Mouse (Mus musculus) neural tube, embryonic 13.5 days (tissue): ENCODE data around the gene Mag. TPM values are rescaled to one million over a fixed set of nuclear protein-coding genes. Genes with fewer than 3 reads are reported as not detected.

Experiments used
- ATAC-seq: fragments of 200-750 bp; cut with Nextera tagmentation; 2 replicates; pipeline ENCODE4 v1.8.0; 2017; ENCODE audit warnings: low read depth, mild to moderate bottlenecking, moderate TSS enrichment, moderate library complexity
- H3K27ac ChIP-seq: fragments of 300-500 bp; sonication (generic); replicated peaks from 2 replicates; pipeline ENCODE4 v1.5.1; 2015; ENCODE audit warnings: moderate library complexity, mild to moderate bottlenecking, inconsistent platforms
- H3K27me3 ChIP-seq: fragments of 300-500 bp; sonication (generic); 2 replicates; pipeline ENCODE4 v1.6.1; 2015; ENCODE audit warnings: mild to moderate bottlenecking, inconsistent platforms
- H3K36me3 ChIP-seq: fragments of 300-500 bp; sonication (generic); 2 replicates; pipeline ENCODE4 v1.6.1; 2015; ENCODE audit warnings: mild to moderate bottlenecking, inconsistent platforms
- H3K4me1 ChIP-seq: fragments of 300-500 bp; sonication (generic); replicated peaks from 2 replicates; pipeline ENCODE4 v1.6.1; 2015; ENCODE audit warnings: inconsistent platforms
- H3K4me2 ChIP-seq: fragments of 300-500 bp; sonication (generic); 2 replicates; pipeline ENCODE4 v1.6.1; 2015; ENCODE audit warnings: inconsistent platforms, mild to moderate bottlenecking, moderate library complexity
- H3K4me3 ChIP-seq: fragments of 300-500 bp; sonication (generic); 2 replicates; pipeline ENCODE4 v1.5.1; 2015; ENCODE audit warnings: mild to moderate bottlenecking, inconsistent platforms
- H3K9ac ChIP-seq: fragments of 300-500 bp; sonication (generic); 2 replicates; pipeline ENCODE4 v1.6.1; 2015; ENCODE audit warnings: moderate library complexity, mild to moderate bottlenecking, inconsistent platforms
- H3K9me3 ChIP-seq: fragments of 300-500 bp; sonication (generic); 2 replicates; pipeline ENCODE4 v1.6.1; 2016; ENCODE audit warnings: inconsistent platforms
- WGBS: fragments of 180-500 bp; shearing (Covaris S2); methylation state at CpG from one replicate; pipeline ENCODE4 v1.1.7; 2015; 5-methylcytosine and 5-hydroxymethylcytosine counted together
- polyA plus RNA-seq: library from polyadenylated mRNA; unstranded; fragments of >200 nt; fragmentation: Nextera tagmentation; extraction: Ambion mirVana; gene quantifications from 2 replicates; pipeline ENCODE4 v1.2.1, GENCODE M21; 2015

Mag gene
- polyA plus RNA-seq, 1 experiment from 2014 or later = 3.1 TPM

- no peak overlapping the region for H3K27ac ChIP-seq
- no peak for ATAC-seq
- H3K9ac ChIP-seq = no peak overlapping the region
- H3K27me3 ChIP-seq = no peaks in the 10 kb centered on the region
- H3K4me2 ChIP-seq = no peak overlapping the region
- 86% methylated on average over 7 of the region's 7 CpGs for WGBS
- no peaks in the 10 kb centered on the region for H3K4me1 ChIP-seq
- H3K36me3 ChIP-seq = no peaks in the 10 kb centered on the region
- no peaks in the 10 kb centered on the region for H3K9me3 ChIP-seq
- H3K4me3 ChIP-seq = no peak overlapping the region
Observed at GRCm38 (mm10) chr7:30888786-30889185, 25.9 kb downstream of the Mag start.

GRCm38 (mm10) chr7:30887568-30888188 lies 27.0 kb downstream of the Mag start:
- Histone ChIP-seq H3K27me3 (no peaks in the 10 kb centered on the region), H3K4me2 (no peak overlapping the region), H3K9me3 (no peaks in the 10 kb centered on the region), H3K4me1 (no peaks in the 10 kb centered on the region), H3K9ac (no peak overlapping the region), H3K27ac (no peak overlapping the region), H3K4me3 (no peak overlapping the region), H3K36me3 (no peaks in the 10 kb centered on the region)
- ATAC-seq = no peak
- WGBS = 84% methylated on average over 14 of the region's 14 CpGs

GRCm38 (mm10) chr7:30886852-30887251 lies 27.8 kb downstream of the Mag start:
- WGBS = 90% methylated on average over 4 of the region's 4 CpGs
- Histone ChIP-seq H3K4me2 (no peak overlapping the region), H3K27me3 (no peaks in the 10 kb centered on the region), H3K9me3 (no peaks in the 10 kb centered on the region), H3K27ac (no peak overlapping the region), H3K36me3 (no peaks in the 10 kb centered on the region), H3K4me1 (no peaks in the 10 kb centered on the region), H3K4me3 (no peak overlapping the region), H3K9ac (no peak overlapping the region)
- ATAC-seq = no peak

- no peaks in the 10 kb centered on the region for H3K4me1 ChIP-seq
- no peak overlapping the region for H3K4me2 ChIP-seq
- H3K4me3 ChIP-seq = no peak overlapping the region
- H3K27me3 ChIP-seq = no peaks in the 10 kb centered on the region
- no peaks in the 10 kb centered on the region for H3K36me3 ChIP-seq
- H3K9me3 ChIP-seq = no peaks in the 10 kb centered on the region
- H3K27ac ChIP-seq = no peak overlapping the region
- ATAC-seq = no peak
- no peak overlapping the region for H3K9ac ChIP-seq
Observed at GRCm38 (mm10) chr7:30884047-30884446, 30.6 kb downstream of the Mag start.

- 94% methylated on average over 3 of the region's 3 CpGs for WGBS
- H3K27me3 ChIP-seq = no peaks in the 10 kb centered on the region
- no peaks in the 10 kb centered on the region for H3K4me1 ChIP-seq
- ATAC-seq = no peak
- no peak overlapping the region for H3K4me2 ChIP-seq
- no peak overlapping the region for H3K9ac ChIP-seq
- H3K36me3 ChIP-seq = no peaks in the 10 kb centered on the region
- H3K4me3 ChIP-seq = no peak overlapping the region
- H3K27ac ChIP-seq = no peak overlapping the region
- H3K9me3 ChIP-seq = no peaks in the 10 kb centered on the region
Observed at GRCm38 (mm10) chr7:30881367-30881766, 33.3 kb downstream of the Mag start.

GRCm38 (mm10) chr7:30880176-30880575 lies 34.5 kb downstream of the Mag start, which contains the start of gene Cd22:
Gene Cd22, minus strand, starts transcription at chr7:30880342.
- ATAC-seq = no peak
- 78% methylated on average over 7 of the region's 7 CpGs for WGBS
- Histone ChIP-seq H3K4me1 (no peaks in the 10 kb centered on the region), H3K9me3 (no peaks in the 10 kb centered on the region), H3K36me3 (no peaks in the 10 kb centered on the region), H3K27me3 (no peaks in the 10 kb centered on the region), H3K4me3 (no peak within 1 kb of the TSS), H3K27ac (no peak within 1 kb of the TSS), H3K9ac (no peak within 1 kb of the TSS), H3K4me2 (no peak within 1 kb of the TSS)

GRCm38 (mm10) chr7:30878950-30879349 lies 35.7 kb downstream of the Mag start:
- no peaks in the 10 kb centered on the region for H3K27me3 ChIP-seq
- no peaks in the 10 kb centered on the region for H3K9me3 ChIP-seq
- H3K9ac ChIP-seq = no peak overlapping the region
- no peak for ATAC-seq
- H3K4me3 ChIP-seq = no peak overlapping the region
- 75% methylated on average over 6 of the region's 6 CpGs for WGBS
- H3K4me1 ChIP-seq = no peaks in the 10 kb centered on the region
- H3K4me2 ChIP-seq = no peak overlapping the region
- H3K27ac ChIP-seq = no peak overlapping the region
- H3K36me3 ChIP-seq = no peaks in the 10 kb centered on the region

GRCm38 (mm10) chr7:30873083-30873482 lies 41.6 kb downstream of the Mag start:
- H3K27ac ChIP-seq = no peak overlapping the region
- no peaks in the 10 kb centered on the region for H3K36me3 ChIP-seq
- WGBS = 29% methylated on average over 15 of the region's 15 CpGs
- H3K9me3 ChIP-seq = no peaks in the 10 kb centered on the region
- no peak for ATAC-seq
- H3K27me3 ChIP-seq = 0 out of 2 replicates have a peak, but pooled peaks cover 3% of the 10 kb centered on the region
- no peak overlapping the region for H3K9ac ChIP-seq
- no peaks in the 10 kb centered on the region for H3K4me1 ChIP-seq
- no peak overlapping the region for H3K4me3 ChIP-seq
- peak overlapping the region; percentile 41 for H3K4me2 ChIP-seq

GRCm38 (mm10) chr7:30863386-30863785 lies 51.3 kb downstream of the Mag start:
- Histone ChIP-seq H3K4me1 (no peaks in the 10 kb centered on the region), H3K27ac (no peak overlapping the region), H3K9ac (no peak overlapping the region), H3K4me2 (no peak overlapping the region), H3K4me3 (no peak overlapping the region), H3K36me3 (no peaks in the 10 kb centered on the region), H3K9me3 (no peaks in the 10 kb centered on the region), H3K27me3 (no peaks in the 10 kb centered on the region)
- no peak for ATAC-seq
- WGBS = 77% methylated on average over 8 of the region's 8 CpGs

- Histone ChIP-seq H3K27ac (no peak within 1 kb of the TSS), H3K27me3 (no peaks in the 10 kb centered on the region; the same call in 1 of the 2 replicates), H3K9me3 (no peaks in the 10 kb centered on the region), H3K4me1 (no peaks in the 10 kb centered on the region), H3K4me3 (no peak within 1 kb of the TSS), H3K4me2 (no peak within 1 kb of the TSS), H3K9ac (0 out of 2 replicates have a peak within 1 kb of the TSS, but pooled peaks have one; percentile 31), H3K36me3 (no peaks in the 10 kb centered on the region)
- ATAC-seq = no peak
- 91% methylated on average over 12 of the region's 12 CpGs for whole genome bisulfite sequencing
Observed at GRCm38 (mm10) chr7:30861464-30861863, 53.2 kb downstream of the Mag start, which contains the start of gene Ffar1. Gene Ffar1, minus strand, starts transcription at chr7:30861564.

GRCm38 (mm10) chr7:30859635-30860402 lies 54.9 kb downstream of the Mag start:
- H3K36me3 ChIP-seq = no peaks in the 10 kb centered on the region
- no peak overlapping the region for H3K27ac ChIP-seq
- no peaks in the 10 kb centered on the region for H3K4me1 ChIP-seq
- peak; percentile 63 for ATAC-seq
- H3K4me3 ChIP-seq = peak overlapping the region; percentile 26
- H3K9ac ChIP-seq = 0 out of 2 replicates have a peak overlapping the region, but pooled peaks have one; percentile 58
- H3K4me2 ChIP-seq = peak overlapping the region; percentile 49
- WGBS = 12% methylated on average over 14 of the region's 16 CpGs
- H3K9me3 ChIP-seq = no peaks in the 10 kb centered on the region
- H3K27me3 ChIP-seq = peaks cover 5% of the 10 kb centered on the region

GRCm38 (mm10) chr7:30859290-30859634 lies 55.4 kb downstream of the Mag start:
- ATAC-seq = peak; percentile 47
- peaks cover 10% of the 10 kb centered on the region for H3K27me3 ChIP-seq
- H3K4me2 ChIP-seq = 0 out of 2 replicates have a peak overlapping the region, but pooled peaks have one; percentile 49
- H3K9me3 ChIP-seq = no peaks in the 10 kb centered on the region
- H3K36me3 ChIP-seq = no peaks in the 10 kb centered on the region
- no peak overlapping the region for H3K4me3 ChIP-seq
- no peak overlapping the region for H3K9ac ChIP-seq
- no peaks in the 10 kb centered on the region for H3K4me1 ChIP-seq
- no peak overlapping the region for H3K27ac ChIP-seq
